Mouse (Mus musculus) MEL (cell line): ENCODE data around the gene Pheta2. TPM values are rescaled to one million over a fixed set of nuclear protein-coding genes. Genes with fewer than 3 reads are reported as not detected.

Experiments used
- DNase-seq: peaks from one replicate; pipeline ENCODE4 v3.0.0; 2011; ENCODE audit warnings: low read depth, low spot score
- H3K27ac ChIP-seq: 2 replicates; pipeline ENCODE4 v1.5.1; 2012; ENCODE audit warnings: low read depth, mild to moderate bottlenecking, control low read depth, low read length, moderate library complexity; ENCODE audit not compliant: control insufficient read depth
- H3K27me3 ChIP-seq, 2 experiments: fragments of 150-350 bp in 1 of 2; sonication (generic) in 1 of 2; 2 replicates each; pipeline ENCODE4 v1.6.1; 2012; ENCODE audit warnings: low read length in 2 of 2, mild to moderate bottlenecking in 2 of 2, improper control_type of control experiment in 1 of 2, moderate library complexity in 1 of 2; ENCODE audit not compliant: insufficient read depth in 2 of 2, control insufficient read depth in 1 of 2
- H3K36me3 ChIP-seq, 2 experiments: 2 replicates each; pipeline ENCODE4 v1.6.1; 2012 to 2014; ENCODE audit warnings: low read length in 2 of 2, improper control_type of control experiment in 1 of 2, inconsistent platforms in 1 of 2, mild to moderate bottlenecking in 1 of 2; ENCODE audit not compliant: insufficient read depth in 2 of 2, control insufficient read depth in 1 of 2
- H3K4me1 ChIP-seq, 2 experiments: fragments of 150-350 bp in 1 of 2; sonication (generic) in 1 of 2; 2 replicates each; pipeline ENCODE4 v1.6.1; 2012; ENCODE audit warnings: low read length in 2 of 2, improper control_type of control experiment in 1 of 2, mild to moderate bottlenecking in 1 of 2; ENCODE audit not compliant: insufficient read depth in 2 of 2, control insufficient read depth in 1 of 2
- H3K4me3 ChIP-seq, 2 experiments: fragments of 150-350 bp in 1 of 2; sonication (generic) in 1 of 2; 2 replicates each; pipeline ENCODE4 v1.5.1; 2012; ENCODE audit warnings: low read depth in 2 of 2, low read length in 2 of 2, mild to moderate bottlenecking in 2 of 2, moderate library complexity in 2 of 2, control low read depth in 1 of 2, improper control_type of control experiment in 1 of 2; ENCODE audit not compliant: control insufficient read depth in 1 of 2, insufficient read depth in 1 of 2
- H3K79me2 ChIP-seq: 2 replicates; pipeline ENCODE4 v1.6.1; 2012; ENCODE audit warnings: mild to moderate bottlenecking, low read length, moderate library complexity; ENCODE audit not compliant: control insufficient read depth, poor library complexity, insufficient read depth
- H3K9ac ChIP-seq: 2 replicates; pipeline ENCODE4 v1.6.1; 2012; ENCODE audit warnings: low read depth, mild to moderate bottlenecking, control low read depth, low read length, moderate library complexity; ENCODE audit not compliant: control insufficient read depth, poor library complexity, severe bottlenecking
- H3K9me3 ChIP-seq: fragments of 150-350 bp; sonication (generic); replicated peaks from 2 replicates; pipeline ENCODE4 v1.6.1; 2012; ENCODE audit warnings: mild to moderate bottlenecking, low read length, improper control_type of control experiment, moderate library complexity; ENCODE audit not compliant: insufficient read depth
- BHLHE40 ChIP-seq: IDR thresholded peaks from 2 replicates; pipeline ENCODE4 v1.6.1; 2012; ENCODE audit warnings: low read depth, mild to moderate bottlenecking, inconsistent platforms, low read length, improper control_type of control experiment, borderline replicate concordance
- CTCF ChIP-seq, 3 experiments: IDR thresholded peaks in 2 of 3; conservative IDR thresholded peaks in 1 of 3; 2 replicates each; pipeline ENCODE4 v1.5.1; 2011 to 2012; ENCODE audit warnings: low read length in 3 of 3, low read depth in 2 of 3, mild to moderate bottlenecking in 2 of 3, improper control_type of control experiment in 1 of 3, inconsistent platforms in 1 of 3, mixed read lengths in 1 of 3, moderate library complexity in 1 of 3; ENCODE audit not compliant: control insufficient read depth in 1 of 3, insufficient read depth in 1 of 3, poor library complexity in 1 of 3, severe bottlenecking in 1 of 3
- EP300 ChIP-seq, 2 experiments: IDR thresholded peaks; 2 replicates each; pipeline ENCODE4 v1.6.1; 2011; ENCODE audit warnings: improper control_type of control experiment in 2 of 2, low read length in 2 of 2, low read depth in 1 of 2, mild to moderate bottlenecking in 1 of 2
- ETS1 ChIP-seq: IDR thresholded peaks from 2 replicates; pipeline ENCODE4 v1.6.1; 2012; ENCODE audit warnings: low read depth, mild to moderate bottlenecking, inconsistent platforms, low read length, improper control_type of control experiment, moderate library complexity
- KAT2A ChIP-seq: conservative IDR thresholded peaks from 2 replicates; pipeline ENCODE4 v1.6.1; 2012; ENCODE audit warnings: low read depth, low read length, improper control_type of control experiment, inconsistent platforms
- MAZ ChIP-seq: IDR thresholded peaks from 2 replicates; pipeline ENCODE4 v1.6.1; 2012; ENCODE audit warnings: low read depth, mild to moderate bottlenecking, inconsistent platforms, low read length, improper control_type of control experiment
- MEF2A ChIP-seq: IDR thresholded peaks from 2 replicates; pipeline ENCODE4 v1.6.1; 2014; ENCODE audit warnings: low read depth, mild to moderate bottlenecking, inconsistent platforms, low read length, improper control_type of control experiment; ENCODE audit not compliant: poor library complexity, insufficient replicate concordance, severe bottlenecking; ENCODE audit errors: extremely low read depth
- MXI1 ChIP-seq: IDR thresholded peaks from 2 replicates; pipeline ENCODE4 v1.6.1; 2011; ENCODE audit warnings: mild to moderate bottlenecking, low read depth, low read length, improper control_type of control experiment
- MYB ChIP-seq: IDR thresholded peaks from 2 replicates; pipeline ENCODE4 v1.6.1; 2011; ENCODE audit warnings: mild to moderate bottlenecking, low read depth, low read length, improper control_type of control experiment
- MYC ChIP-seq: IDR thresholded peaks from 2 replicates; pipeline ENCODE4 v1.6.1; 2011; ENCODE audit warnings: low read depth, mild to moderate bottlenecking, low read length, improper control_type of control experiment, moderate library complexity
- POLR2A ChIP-seq, 2 experiments: IDR thresholded peaks; 2 replicates each; pipeline ENCODE4 v1.6.1; 2011 to 2012; ENCODE audit warnings: low read length in 2 of 2, mild to moderate bottlenecking in 2 of 2, control low read depth in 1 of 2, improper control_type of control experiment in 1 of 2, low read depth in 1 of 2, moderate library complexity in 1 of 2; ENCODE audit not compliant: control insufficient read depth in 1 of 2, insufficient read depth in 1 of 2, poor library complexity in 1 of 2
- POLR2AphosphoS2 ChIP-seq: IDR thresholded peaks from 2 replicates; pipeline ENCODE4 v1.6.1; 2011; ENCODE audit warnings: low read length, improper control_type of control experiment
- POLR2AphosphoS5 ChIP-seq: IDR thresholded peaks from 2 replicates; pipeline ENCODE4 v1.6.1; 2012; ENCODE audit warnings: low read depth, borderline replicate concordance, mild to moderate bottlenecking, inconsistent platforms, low read length, moderate library complexity, mixed read lengths
- RAD21 ChIP-seq: IDR thresholded peaks from 2 replicates; pipeline ENCODE4 v1.6.1; 2011; ENCODE audit warnings: mild to moderate bottlenecking, low read depth, low read length, improper control_type of control experiment
- TAL1 ChIP-seq: IDR thresholded peaks from 2 replicates; pipeline ENCODE4 v1.6.1; 2012; ENCODE audit warnings: mild to moderate bottlenecking, inconsistent platforms, low read length, moderate library complexity, mixed read lengths
- USF1 ChIP-seq: IDR thresholded peaks from 2 replicates; pipeline ENCODE4 v1.6.1; 2014; ENCODE audit warnings: low read depth, mild to moderate bottlenecking, inconsistent platforms, low read length, improper control_type of control experiment, moderate library complexity
- USF2 ChIP-seq, 2 experiments: IDR thresholded peaks; 2 replicates each; pipeline ENCODE4 v1.6.1; 2011 to 2012; ENCODE audit warnings: improper control_type of control experiment in 2 of 2, low read length in 2 of 2, borderline replicate concordance in 1 of 2, inconsistent platforms in 1 of 2, low read depth in 1 of 2, mild to moderate bottlenecking in 1 of 2; ENCODE audit not compliant: insufficient read depth in 1 of 2
- ZNF384 ChIP-seq: IDR thresholded peaks from 2 replicates; pipeline ENCODE4 v1.6.1; 2012; ENCODE audit warnings: low read depth, mild to moderate bottlenecking, inconsistent platforms, low read length, improper control_type of control experiment
- polyA plus RNA-seq, 2 experiments: library from polyadenylated mRNA; stranded (reverse) in 1 of 2; unstranded in 1 of 2; fragments of >175 nt in 1 of 2; fragments of >200 nt in 1 of 2; gene quantifications; 2 replicates each; pipeline versions ENCODE4 v1.2.1 to v1.2.4; 2012; ENCODE audit warnings: low replicate concordance in 2 of 2, low read depth in 1 of 2; ENCODE audit not compliant: insufficient read length in 2 of 2, insufficient read depth in 1 of 2, missing spikeins in 1 of 2
- total RNA-seq: library from RNA; depleted of rRNA; stranded (reverse); fragments of 300-350 nt; gene quantifications from 2 replicates; pipeline ENCODE4 v1.2.3, GENCODE M21; 2012

The Pheta2 gene
- total and polyA plus RNA-seq, 3 experiments: 34.9 to 39.3 TPM; not detected in 1

GRCm38 (mm10) chr15:82379511-82379870 is 40.7 kb downstream of the Pheta2 start:
- no peaks in the 10 kb centered on the region for H3K36me3 ChIP-seq
- H3K4me3 ChIP-seq: no peak overlapping the region
- TF ChIP-seq CTCF (IDR thresholded peaks at IDR 0.05 in 2 of 3, conservative IDR thresholded peaks at IDR 0.05 in 1 of 3; ENCODE audit: control insufficient read depth in 1 of 3, insufficient read depth in 1 of 3, low read depth in 2 of 3, low read length in 3 of 3, poor library complexity in 1 of 3, severe bottlenecking in 1 of 3): no peak
- TF ChIP-seq TAL1: no peak
- no peak for TF ChIP-seq POLR2AphosphoS5
- no peak for TF ChIP-seq MYB
- no peak for DNase-seq
- no peaks in the 10 kb centered on the region for H3K9me3 ChIP-seq
- no peak overlapping the region for H3K9ac ChIP-seq
- H3K79me2 ChIP-seq: no peaks in the 10 kb centered on the region
- H3K4me1 ChIP-seq: no peaks in the 10 kb centered on the region
- H3K27ac ChIP-seq: no peak overlapping the region
- H3K27me3 ChIP-seq: peaks cover 6 to 17% of the 10 kb centered on the region in 2 experiments

- H3K4me1 ChIP-seq: no peaks in the 10 kb centered on the region
- H3K27me3 ChIP-seq: peaks cover 6 to 17% of the 10 kb centered on the region in 2 experiments
- DNase-seq: peak; percentile 7
- no peak within 1 kb of the TSS for H3K27ac ChIP-seq
- H3K4me3 ChIP-seq: peak within 1 kb of the TSS; percentile 4 to 37; a peak in 1 of 4 replicates
- no peaks in the 10 kb centered on the region for H3K9me3 ChIP-seq
- no peaks in the 10 kb centered on the region for H3K36me3 ChIP-seq
- no peak for TF ChIP-seq MAZ
- TF ChIP-seq KAT2A: no peak
- TF ChIP-seq ZNF384: no peak
- TF ChIP-seq MYC: no peak
- TF ChIP-seq POLR2AphosphoS2: no peak
- no peak for TF ChIP-seq USF1
- no peak for TF ChIP-seq POLR2A (IDR thresholded peaks at IDR 0.05; ENCODE audit: control insufficient read depth in 1 of 2, insufficient read depth in 1 of 2, low read depth in 1 of 2, low read length in 2 of 2, poor library complexity in 1 of 2)
- TF ChIP-seq BHLHE40: no peak
- TF ChIP-seq MEF2A: no peak
- no peak for TF ChIP-seq MXI1
- no peak for TF ChIP-seq EP300 (IDR thresholded peaks at IDR 0.05; ENCODE audit: low read depth in 1 of 2, low read length in 2 of 2)
- TF ChIP-seq ETS1: no peak
- no peak for TF ChIP-seq RAD21
- TF ChIP-seq USF2 (IDR thresholded peaks at IDR 0.05; ENCODE audit: borderline replicate concordance in 1 of 2, insufficient read depth in 1 of 2, low read depth in 1 of 2, low read length in 2 of 2): no peak
- TF ChIP-seq TAL1: no peak
- no peaks in the 10 kb centered on the region for H3K79me2 ChIP-seq
- no peak within 1 kb of the TSS for H3K9ac ChIP-seq
Observed at GRCm38 (mm10) chr15:82379871-82380713, 41.4 kb downstream of the Pheta2 start, which contains the start of gene Cyp2d22. Gene Cyp2d22 (minus strand): TSS chr15:82380260.
